Mouse (Mus musculus) CH12.LX (cell line): ENCODE measurements at regions not wholly inside any gene's neighbourhood (a gene's known extent, or its start where the extent isn't known, plus 50 kb on each side); places are given as distances from the start of the nearest gene placed in this dataset.

Experiments used
- DNase-seq: peaks from one replicate; pipeline ENCODE4 v3.0.0-alpha.2; 2013; ENCODE audit errors: extremely low read depth
- H3K27ac ChIP-seq: 2 replicates; pipeline ENCODE4 v1.5.1; 2012; ENCODE audit warnings: low read depth, mild to moderate bottlenecking, control low read depth, moderate library complexity; ENCODE audit not compliant: insufficient read depth
- H3K27me3 ChIP-seq: replicated peaks from 2 replicates; pipeline ENCODE3; 2012; ENCODE audit warnings: inconsistent platforms
- H3K36me3 ChIP-seq, 2 experiments: replicated peaks in 1 of 2; 2 replicates each; pipeline versions ENCODE3 to v1.6.1; 2012; ENCODE audit warnings: inconsistent platforms in 1 of 2, low read length in 1 of 2, mild to moderate bottlenecking in 1 of 2, mixed read lengths in 1 of 2, moderate library complexity in 1 of 2; ENCODE audit not compliant: control insufficient read depth in 1 of 2, insufficient read depth in 1 of 2
- H3K4me1 ChIP-seq, 2 experiments: 2 replicates each; pipeline ENCODE4 v1.6.1; 2012; ENCODE audit warnings: inconsistent platforms in 1 of 2, moderate library complexity in 1 of 2; ENCODE audit not compliant: insufficient read depth in 2 of 2, control insufficient read depth in 1 of 2
- H3K4me2 ChIP-seq: 2 replicates; pipeline ENCODE4 v1.6.1; 2012; ENCODE audit warnings: low read depth, mild to moderate bottlenecking, control low read depth; ENCODE audit not compliant: poor library complexity, insufficient read depth, severe bottlenecking
- H3K4me3 ChIP-seq, 3 experiments: fragments of 150-350 bp in 1 of 3; sonication (generic) in 1 of 3; replicated peaks in 1 of 3; 2 replicates each; pipeline versions ENCODE3 to v1.5.1; 2011 to 2012; ENCODE audit warnings: low read depth in 2 of 3, low read length in 2 of 3, mild to moderate bottlenecking in 2 of 3, moderate library complexity in 2 of 3, control low read depth in 1 of 3, improper control_type of control experiment in 1 of 3, inconsistent platforms in 1 of 3, mixed read lengths in 1 of 3; ENCODE audit not compliant: poor library complexity in 1 of 3
- H3K79me2 ChIP-seq: replicated peaks from 2 replicates; pipeline ENCODE4 v1.6.1; 2012; ENCODE audit warnings: mild to moderate bottlenecking, moderate library complexity; ENCODE audit not compliant: control insufficient read depth, poor library complexity, insufficient read depth, severe bottlenecking; ENCODE audit errors: extremely low read depth
- H3K9ac ChIP-seq: 2 replicates; pipeline ENCODE4 v1.6.1; 2012; ENCODE audit warnings: low read depth, mild to moderate bottlenecking, control low read depth, moderate library complexity; ENCODE audit not compliant: insufficient read depth
- H3K9me3 ChIP-seq: replicated peaks from 2 replicates; pipeline ENCODE3; 2012; ENCODE audit warnings: low read length, inconsistent platforms, mixed read lengths
- BHLHE40 ChIP-seq: IDR thresholded peaks from 2 replicates; pipeline ENCODE4 v1.6.1; 2011; ENCODE audit warnings: mild to moderate bottlenecking, low read depth, low read length, improper control_type of control experiment
- ELF1 ChIP-seq: IDR thresholded peaks from 2 replicates; pipeline ENCODE4 v1.6.1; 2014; ENCODE audit warnings: low read depth, mild to moderate bottlenecking, inconsistent platforms, low read length, improper control_type of control experiment
- EP300 ChIP-seq: IDR thresholded peaks from 2 replicates; pipeline ENCODE4 v1.6.1; 2011; ENCODE audit warnings: low read length, improper control_type of control experiment
- IRF4 ChIP-seq: IDR thresholded peaks from 2 replicates; pipeline ENCODE4 v1.6.1; 2014; ENCODE audit warnings: low read depth, mild to moderate bottlenecking, inconsistent platforms, low read length, improper control_type of control experiment
- KAT2A ChIP-seq: IDR thresholded peaks from 2 replicates; pipeline ENCODE4 v1.6.1; 2012; ENCODE audit warnings: low read length, improper control_type of control experiment, inconsistent platforms; ENCODE audit not compliant: insufficient replicate concordance
- MAFK ChIP-seq: IDR thresholded peaks from 2 replicates; pipeline ENCODE4 v1.6.1; 2011; ENCODE audit warnings: low read length, improper control_type of control experiment; ENCODE audit not compliant: insufficient replicate concordance
- MAX ChIP-seq: IDR thresholded peaks from 2 replicates; pipeline ENCODE4 v1.6.1; 2011; ENCODE audit warnings: low read length, improper control_type of control experiment
- MEF2A ChIP-seq: IDR thresholded peaks from 2 replicates; pipeline ENCODE4 v1.6.1; 2014; ENCODE audit warnings: low read depth, mild to moderate bottlenecking, inconsistent platforms, low read length, improper control_type of control experiment, borderline replicate concordance
- PAX5 ChIP-seq: IDR thresholded peaks from 2 replicates; pipeline ENCODE4 v1.6.1; 2012; ENCODE audit warnings: low read length, inconsistent platforms, mixed read lengths
- SIN3A ChIP-seq: IDR thresholded peaks from 2 replicates; pipeline ENCODE4 v1.6.1; 2012; ENCODE audit warnings: low read length, improper control_type of control experiment, inconsistent platforms
- TBP ChIP-seq: conservative IDR thresholded peaks from 2 replicates; pipeline ENCODE4 v1.6.1; 2011; ENCODE audit warnings: low read depth, low read length, improper control_type of control experiment
- TCF12 ChIP-seq: IDR thresholded peaks from 2 replicates; pipeline ENCODE4 v1.6.1; 2014; ENCODE audit warnings: low read depth, mild to moderate bottlenecking, inconsistent platforms, low read length, improper control_type of control experiment
- USF1 ChIP-seq: IDR thresholded peaks from 2 replicates; pipeline ENCODE4 v1.6.1; 2014; ENCODE audit warnings: low read depth, mild to moderate bottlenecking, inconsistent platforms, low read length, improper control_type of control experiment
- USF2 ChIP-seq: conservative IDR thresholded peaks from 2 replicates; pipeline ENCODE4 v1.6.1; 2011; ENCODE audit warnings: low read depth, low read length, improper control_type of control experiment
- ZC3H11A ChIP-seq: IDR thresholded peaks from 2 replicates; pipeline ENCODE4 v1.6.1; 2012; ENCODE audit warnings: low read depth, mild to moderate bottlenecking, inconsistent platforms, low read length, improper control_type of control experiment
- dilution Hi-C: fragments of 300-500 bp; cut with MboI; formaldehyde crosslinking; loops from 2 replicates; pipeline ENCODE4 v1.14.3; 2020; ENCODE audit warnings: low sequenced_read_pairs; ENCODE audit not compliant: extremely low pct_unique_long_range_greater_than_20kb, extremely low pct_ligation_motif_present
- in situ Hi-C: fragments of 300-500 bp; cut with MboI; formaldehyde crosslinking; loops from 3 replicates; pipeline ENCODE4 v1.14.3; 2019; ENCODE audit warnings: low sequenced_read_pairs, low pct_ligation_motif_present, low pct_unique_long_range_greater_than_20kb, mixed read lengths

DNA sequence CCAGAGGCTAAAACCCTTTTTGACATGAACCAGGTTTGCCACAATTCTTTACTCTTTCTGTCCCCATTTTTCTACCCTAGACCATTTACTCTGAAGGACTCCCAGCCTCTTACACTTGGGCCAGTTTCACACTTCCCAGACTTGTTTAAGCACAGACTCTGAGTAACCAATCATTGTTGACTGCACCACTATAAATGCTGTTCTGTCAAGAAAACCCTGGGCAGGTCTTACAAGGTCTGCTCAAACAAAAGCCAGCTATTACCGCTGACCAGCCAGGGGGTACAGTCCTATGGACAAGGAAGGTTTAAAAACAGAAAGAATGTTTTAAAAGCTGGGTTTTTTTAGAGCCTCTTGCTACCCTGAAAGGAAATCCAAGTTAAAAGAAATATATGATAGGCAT, 248.8 kb upstream of the Thrb start:
- Histone ChIP-seq H3K9ac (peak overlapping the region; percentile 69), H3K27me3 (no peaks in the 10 kb centered on the region), H3K27ac (peak overlapping the region; percentile 58; the same call in 1 of the 2 replicates), H3K9me3 (no peaks in the 10 kb centered on the region), H3K4me1 (peaks cover 21 to 54% of the 10 kb centered on the region in 2 experiments), H3K4me2 (peak overlapping the region; percentile 82), H3K36me3 (no peaks in the 10 kb centered on the region), H3K79me2 (no peaks in the 10 kb centered on the region), H3K4me3 (no peak overlapping the region)
- peak; percentile 11 for DNase-seq
- TF ChIP-seq BHLHE40 (no peak), EP300 (no peak), SIN3A (no peak), PAX5 (no peak), TCF12 (no peak)
- dilution Hi-C loops (no loop called here), in situ Hi-C loops (loop anchor here (25.0 kb wide), 2 partner anchors 226 to 551 kb away; no protein-coding TSS in a partner anchor)

DNA sequence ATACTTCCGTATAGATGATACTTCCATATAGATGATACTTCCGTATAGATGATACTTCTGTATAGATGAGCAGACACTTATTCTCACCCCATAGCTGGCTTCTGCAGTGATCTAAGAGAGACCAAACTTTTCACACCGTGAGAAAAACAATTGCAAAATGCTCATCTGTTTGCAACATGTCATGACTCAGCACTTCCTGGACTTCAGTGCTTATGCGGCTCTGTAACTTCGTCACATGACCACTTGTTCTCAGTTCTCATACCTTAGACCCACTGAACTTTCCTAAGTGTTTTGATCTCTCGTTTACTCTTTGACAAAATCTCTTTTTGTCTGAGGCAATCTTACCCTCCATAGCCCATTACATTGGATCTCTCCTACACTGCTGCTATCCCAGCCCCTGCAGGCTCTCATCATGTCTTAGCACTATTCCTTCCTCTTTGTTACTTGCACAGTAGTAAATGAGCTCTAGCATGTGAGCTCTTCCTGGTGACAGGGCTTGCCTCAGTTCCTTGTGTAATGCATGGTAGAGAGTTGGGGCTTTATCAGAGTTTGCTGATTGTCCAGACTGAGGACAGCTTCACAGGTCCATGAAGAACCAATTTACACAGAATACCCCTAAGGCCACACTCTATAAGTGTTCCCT, 245.7 kb upstream of the Thrb start:
- Histone ChIP-seq H3K9ac (no peak overlapping the region), H3K4me1 (peaks cover 17 to 38% of the 10 kb centered on the region in 2 experiments), H3K27me3 (no peaks in the 10 kb centered on the region), H3K36me3 (no peaks in the 10 kb centered on the region), H3K4me3 (no peak overlapping the region), H3K4me2 (peak overlapping the region; percentile 38), H3K79me2 (no peaks in the 10 kb centered on the region), H3K9me3 (no peaks in the 10 kb centered on the region), H3K27ac (no peak overlapping the region)
- in situ Hi-C loops = loop anchor here (25.0 kb wide), 2 partner anchors 223 to 548 kb away; no protein-coding TSS in a partner anchor
- dilution Hi-C loops = no loop called here
- no peak for TF ChIP-seq PAX5
- TF ChIP-seq MAFK = peak; percentile 95
- no peak for TF ChIP-seq TBP
- TF ChIP-seq USF1 = peak; percentile 58
- TF ChIP-seq IRF4 = no peak
- TF ChIP-seq KAT2A = no peak
- peak; percentile 53 for TF ChIP-seq USF2
- no peak for TF ChIP-seq ZC3H11A
- TF ChIP-seq MAX = no peak
- peak; percentile 49; the same call in 1 of the 2 replicates for TF ChIP-seq BHLHE40
- TF ChIP-seq MEF2A = no peak
- peak; percentile 59 for TF ChIP-seq ELF1
- DNase-seq = peak; percentile 33
